Mouse (Mus musculus): Measurements from ENCODE around the gene Cd63. TPM values are rescaled to one million over a fixed set of nuclear protein-coding genes. Genes with fewer than 3 reads are reported as not detected.

The Cd63 gene
- polyA plus RNA-seq, 1 experiment from 2014 or later = 296 TPM

GRCm38 (mm10) chr10:128929638-128930378, 29.0 kb downstream of the Cd63 start:
- H3K9me3 ChIP-seq (replicated peaks; ENCODE audit: control insufficient read depth, low read length) = no peaks in the 10 kb centered on the region
- H3K27me3 ChIP-seq (ENCODE audit: control insufficient read depth, insufficient read depth, low read length) = peaks cover 30% of the 10 kb centered on the region
- 63% methylated on average over 7 of the region's 7 CpGs for WGBS (ENCODE audit: insufficient replicate concordance)
- no peaks in the 10 kb centered on the region for H3K36me3 ChIP-seq (ENCODE audit: control insufficient read depth, insufficient read depth, low read length)
- H3K4me2 ChIP-seq = no peak overlapping the region
- no peak overlapping the region for H3K9ac ChIP-seq (ENCODE audit: low read depth, low read length)
- ATAC-seq (replicated peaks; ENCODE audit: insufficient number of reproducible peaks, low FRiP score, low TSS enrichment) = no peak
- H3K4me1 ChIP-seq (ENCODE audit: control insufficient read depth, insufficient read depth, low read length) = peaks cover 13% of the 10 kb centered on the region
- H3K4me3 ChIP-seq (ENCODE audit: low read depth, low read length) = no peak overlapping the region
- no peak overlapping the region for H3K27ac ChIP-seq (ENCODE audit: low read depth, low read length)

GRCm38 (mm10) chr10:128931441-128931840, 30.7 kb downstream of the Cd63 start:
- WGBS (ENCODE audit: insufficient replicate concordance) = 47% methylated on average over 2 of the region's 2 CpGs
- H3K4me2 ChIP-seq = no peak overlapping the region
- no peak overlapping the region for H3K4me3 ChIP-seq (ENCODE audit: low read depth, low read length)
- H3K9ac ChIP-seq (ENCODE audit: low read depth, low read length) = no peak overlapping the region
- no peak overlapping the region for H3K27ac ChIP-seq (ENCODE audit: low read depth, low read length)
- no peaks in the 10 kb centered on the region for H3K36me3 ChIP-seq (ENCODE audit: control insufficient read depth, insufficient read depth, low read length)
- ATAC-seq (replicated peaks; ENCODE audit: insufficient number of reproducible peaks, low FRiP score, low TSS enrichment) = no peak
- no peaks in the 10 kb centered on the region for H3K9me3 ChIP-seq (replicated peaks; ENCODE audit: control insufficient read depth, low read length)
- H3K27me3 ChIP-seq (ENCODE audit: control insufficient read depth, insufficient read depth, low read length) = peaks cover 33% of the 10 kb centered on the region
- peaks cover 13% of the 10 kb centered on the region for H3K4me1 ChIP-seq (ENCODE audit: control insufficient read depth, insufficient read depth, low read length)

GRCm38 (mm10) chr10:128933574-128933973, 32.8 kb downstream of the Cd63 start, which contains the start of gene Itga7:
TSS of gene Itga7 (plus strand) at chr10:128933818.
- peaks cover 33% of the 10 kb centered on the region for H3K27me3 ChIP-seq (ENCODE audit: control insufficient read depth, insufficient read depth, low read length)
- no peaks in the 10 kb centered on the region for H3K36me3 ChIP-seq (ENCODE audit: control insufficient read depth, insufficient read depth, low read length)
- H3K4me3 ChIP-seq (ENCODE audit: low read depth, low read length) = peak within 1 kb of the TSS; percentile 50
- H3K27ac ChIP-seq (ENCODE audit: low read depth, low read length) = no peak within 1 kb of the TSS
- under 1% methylated on average over 26 of the region's 26 CpGs for WGBS (ENCODE audit: insufficient replicate concordance)
- H3K9me3 ChIP-seq (replicated peaks; ENCODE audit: control insufficient read depth, low read length) = no peaks in the 10 kb centered on the region
- H3K4me1 ChIP-seq (ENCODE audit: control insufficient read depth, insufficient read depth, low read length) = peaks cover 13% of the 10 kb centered on the region
- peak; percentile 63 for ATAC-seq (replicated peaks; ENCODE audit: insufficient number of reproducible peaks, low FRiP score, low TSS enrichment)
- H3K9ac ChIP-seq (ENCODE audit: low read depth, low read length) = peak within 1 kb of the TSS; percentile 52; the same call in 1 of the 2 replicates
- peak within 1 kb of the TSS; percentile 87 for H3K4me2 ChIP-seq

- Histone ChIP-seq H3K9me3 (replicated peaks; ENCODE audit: control insufficient read depth, low read length) (no peaks in the 10 kb centered on the region), H3K27ac (ENCODE audit: low read depth, low read length) (no peak overlapping the region), H3K9ac (ENCODE audit: low read depth, low read length) (peak overlapping the region; percentile 52; the same call in 1 of the 2 replicates), H3K27me3 (ENCODE audit: control insufficient read depth, insufficient read depth, low read length) (peaks cover 35% of the 10 kb centered on the region), H3K4me2 (peak overlapping the region; percentile 87), H3K4me3 (ENCODE audit: low read depth, low read length) (peak overlapping the region; percentile 50), H3K36me3 (ENCODE audit: control insufficient read depth, insufficient read depth, low read length) (no peaks in the 10 kb centered on the region), H3K4me1 (ENCODE audit: control insufficient read depth, insufficient read depth, low read length) (peaks cover 13% of the 10 kb centered on the region)
- 2% methylated on average over 21 of the region's 21 CpGs for WGBS (ENCODE audit: insufficient replicate concordance)
- ATAC-seq (replicated peaks; ENCODE audit: insufficient number of reproducible peaks, low FRiP score, low TSS enrichment) = no peak
Observed at GRCm38 (mm10) chr10:128933976-128934721, 33.4 kb downstream of the Cd63 start.

GRCm38 (mm10) chr10:128934997-128935787, 34.4 kb downstream of the Cd63 start:
- Histone ChIP-seq H3K9ac (ENCODE audit: low read depth, low read length) (no peak overlapping the region), H3K4me2 (no peak overlapping the region), H3K27me3 (ENCODE audit: control insufficient read depth, insufficient read depth, low read length) (peaks cover 33% of the 10 kb centered on the region), H3K27ac (ENCODE audit: low read depth, low read length) (no peak overlapping the region), H3K36me3 (ENCODE audit: control insufficient read depth, insufficient read depth, low read length) (no peaks in the 10 kb centered on the region), H3K9me3 (replicated peaks; ENCODE audit: control insufficient read depth, low read length) (no peaks in the 10 kb centered on the region), H3K4me3 (ENCODE audit: low read depth, low read length) (no peak overlapping the region), H3K4me1 (ENCODE audit: control insufficient read depth, insufficient read depth, low read length) (peaks cover 13% of the 10 kb centered on the region)
- ATAC-seq (replicated peaks; ENCODE audit: insufficient number of reproducible peaks, low FRiP score, low TSS enrichment) = no peak
- WGBS (ENCODE audit: insufficient replicate concordance) = 47% methylated on average over 7 of the region's 7 CpGs

- no peak for ATAC-seq (replicated peaks; ENCODE audit: insufficient number of reproducible peaks, low FRiP score, low TSS enrichment)
- Histone ChIP-seq H3K4me2 (no peak overlapping the region), H3K4me1 (ENCODE audit: control insufficient read depth, insufficient read depth, low read length) (peaks cover 13% of the 10 kb centered on the region), H3K9me3 (replicated peaks; ENCODE audit: control insufficient read depth, low read length) (no peaks in the 10 kb centered on the region), H3K4me3 (ENCODE audit: low read depth, low read length) (no peak overlapping the region), H3K36me3 (ENCODE audit: control insufficient read depth, insufficient read depth, low read length) (no peaks in the 10 kb centered on the region), H3K9ac (ENCODE audit: low read depth, low read length) (no peak overlapping the region), H3K27ac (ENCODE audit: low read depth, low read length) (no peak overlapping the region), H3K27me3 (ENCODE audit: control insufficient read depth, insufficient read depth, low read length) (peaks cover 33% of the 10 kb centered on the region)
- WGBS (ENCODE audit: insufficient replicate concordance) = 71% methylated on average over 8 of the region's 8 CpGs
Observed at GRCm38 (mm10) chr10:128935826-128936440, 35.1 kb downstream of the Cd63 start.

GRCm38 (mm10) chr10:128937756-128938390, 37.1 kb downstream of the Cd63 start:
- Histone ChIP-seq H3K36me3 (ENCODE audit: control insufficient read depth, insufficient read depth, low read length) (no peaks in the 10 kb centered on the region), H3K4me2 (no peak overlapping the region), H3K9ac (ENCODE audit: low read depth, low read length) (no peak overlapping the region), H3K27ac (ENCODE audit: low read depth, low read length) (no peak overlapping the region), H3K9me3 (replicated peaks; ENCODE audit: control insufficient read depth, low read length) (no peaks in the 10 kb centered on the region), H3K4me3 (ENCODE audit: low read depth, low read length) (no peak overlapping the region), H3K4me1 (ENCODE audit: control insufficient read depth, insufficient read depth, low read length) (peaks cover 13% of the 10 kb centered on the region), H3K27me3 (ENCODE audit: control insufficient read depth, insufficient read depth, low read length) (peaks cover 28% of the 10 kb centered on the region)
- WGBS (ENCODE audit: insufficient replicate concordance) = 63% methylated on average over 12 of the region's 12 CpGs
- no peak for ATAC-seq (replicated peaks; ENCODE audit: insufficient number of reproducible peaks, low FRiP score, low TSS enrichment)

- H3K27ac ChIP-seq (ENCODE audit: low read depth, low read length) = no peak overlapping the region
Observed at GRCm38 (mm10) chr10:128938457-128938856, 37.7 kb downstream of the Cd63 start.

More at GRCm38 (mm10) chr10:128938457-128938856, 37.7 kb downstream of the Cd63 start:
- Histone ChIP-seq H3K27me3 (ENCODE audit: control insufficient read depth, insufficient read depth, low read length) (peaks cover 23% of the 10 kb centered on the region), H3K9ac (ENCODE audit: low read depth, low read length) (no peak overlapping the region), H3K4me2 (no peak overlapping the region), H3K9me3 (replicated peaks; ENCODE audit: control insufficient read depth, low read length) (no peaks in the 10 kb centered on the region), H3K36me3 (ENCODE audit: control insufficient read depth, insufficient read depth, low read length) (no peaks in the 10 kb centered on the region), H3K4me1 (ENCODE audit: control insufficient read depth, insufficient read depth, low read length) (peaks cover 11% of the 10 kb centered on the region), H3K4me3 (ENCODE audit: low read depth, low read length) (no peak overlapping the region)
- ATAC-seq (replicated peaks; ENCODE audit: insufficient number of reproducible peaks, low FRiP score, low TSS enrichment) = no peak
- WGBS (ENCODE audit: insufficient replicate concordance) = 77% methylated on average over 9 of the region's 9 CpGs
